Mouse (Mus musculus) urinary bladder, postnatal 10 days (tissue): ENCODE measurements around the gene Nod2.
A peak's percentile ranks its signal among the peaks of the same experiment; 100 is the strongest.

Experiments used
- DNase-seq: peaks from one replicate; pipeline ENCODE4 v3.0.0; 2022; ENCODE audit warnings: low spot score

Gene Nod2

DNA sequence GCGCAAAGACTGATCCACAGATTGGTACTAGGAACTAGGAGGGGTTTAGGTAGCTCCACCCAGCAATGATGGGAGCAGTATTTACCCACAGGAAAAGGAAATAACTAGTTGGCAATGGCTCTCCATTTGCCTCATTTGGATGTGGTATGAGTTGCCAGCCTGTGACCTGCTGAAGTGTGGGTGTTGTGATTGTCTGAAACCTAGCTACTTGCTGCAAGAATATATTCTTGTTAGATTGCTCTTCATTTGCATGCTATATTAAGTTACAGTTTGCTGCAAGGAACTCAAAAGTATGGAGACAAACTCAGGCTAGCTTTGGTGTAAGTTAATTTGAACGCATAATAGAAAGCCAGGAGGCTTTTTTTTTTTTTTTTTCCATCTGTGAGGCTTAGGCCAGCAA lies 33.5 kb downstream of the Nod2 start:
- DNase-seq, result no peak

- no peak for DNase-seq
Observed at GRCm38 (mm10) chr8:88681046-88681445, 33.9 kb downstream of the Nod2 start.

DNA sequence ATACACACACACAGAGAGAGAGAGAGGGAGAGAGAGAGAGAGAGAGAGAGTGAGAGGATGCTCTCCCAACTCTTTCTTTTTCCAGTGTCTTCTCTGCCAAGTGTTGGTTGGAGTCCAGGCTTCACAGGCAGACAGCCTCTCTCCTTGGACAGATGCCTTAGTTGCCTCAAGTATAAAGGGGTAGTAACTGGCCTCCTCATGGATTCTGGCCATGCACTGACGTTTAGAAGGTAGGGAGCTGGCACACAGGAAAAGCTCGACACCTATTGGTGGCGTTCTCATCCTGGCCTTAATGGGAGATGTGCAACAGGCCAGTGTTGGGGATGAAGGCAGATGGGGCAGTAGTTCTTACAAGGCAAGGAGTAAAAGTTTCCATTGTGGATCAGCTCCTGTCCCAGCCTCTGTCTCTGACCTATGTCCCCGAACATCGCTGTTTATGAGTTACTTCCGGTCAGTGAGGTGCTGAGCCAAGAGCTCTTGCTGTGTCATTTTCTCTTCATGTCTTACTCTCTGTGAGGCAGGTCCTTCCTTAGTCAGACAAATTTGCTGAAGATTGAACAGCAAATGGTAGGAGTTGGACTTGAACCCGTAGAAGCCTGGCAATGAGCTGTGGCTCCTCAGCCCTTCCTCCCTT lies 36.7 kb downstream of the Nod2 start:
- DNase-seq, result no peak

DNA sequence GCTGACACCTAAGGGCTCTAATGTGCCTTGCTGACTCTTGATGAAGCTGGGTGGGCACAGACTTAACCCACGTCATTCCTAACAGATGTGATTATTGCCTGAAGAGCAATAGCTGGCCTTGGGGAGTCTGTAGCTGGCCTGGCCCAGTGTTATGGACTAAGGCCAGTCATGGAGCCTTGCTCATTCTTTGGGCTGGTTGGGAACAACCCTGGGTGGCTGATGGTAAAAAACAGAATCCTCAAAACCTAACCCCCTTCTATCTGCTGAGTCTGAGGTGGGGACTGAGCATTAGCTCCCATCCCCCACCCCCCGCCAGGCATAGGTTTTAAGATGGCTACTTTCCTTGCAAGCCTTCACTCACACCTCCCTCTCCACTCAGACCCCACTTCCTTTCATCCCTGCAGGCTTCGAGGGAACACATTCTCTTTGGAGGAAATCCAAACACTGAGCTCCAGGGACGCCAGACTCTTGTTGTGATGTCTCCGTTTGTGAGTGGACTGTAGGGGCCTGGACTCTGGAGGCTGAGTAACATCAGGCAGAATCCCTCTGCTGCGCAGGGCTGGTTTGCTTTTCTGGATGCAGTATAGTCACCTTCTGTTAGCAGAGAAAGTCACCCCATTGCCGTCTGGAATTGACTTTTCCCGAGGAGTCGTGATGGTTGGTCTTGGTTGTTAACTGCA lies 39.3 kb downstream of the Nod2 start:
- DNase-seq, result no peak

DNA sequence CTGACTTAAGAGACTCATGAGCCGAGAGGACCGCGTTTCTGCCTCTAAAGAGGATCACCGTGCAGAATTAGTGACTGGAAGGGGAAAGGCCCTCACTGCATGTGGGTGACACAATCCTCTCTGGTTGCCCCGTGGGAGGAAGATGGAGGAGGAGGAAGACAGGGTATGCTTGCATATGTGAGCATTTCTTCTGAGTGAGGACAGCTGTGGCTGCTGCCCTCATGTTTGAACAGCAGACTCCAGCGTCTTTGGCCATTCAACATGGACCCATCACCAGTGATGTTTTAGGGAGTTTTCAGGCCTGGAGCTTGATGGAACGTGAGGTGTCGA lies 39.8 kb downstream of the Nod2 start:
- no peak for DNase-seq

DNA sequence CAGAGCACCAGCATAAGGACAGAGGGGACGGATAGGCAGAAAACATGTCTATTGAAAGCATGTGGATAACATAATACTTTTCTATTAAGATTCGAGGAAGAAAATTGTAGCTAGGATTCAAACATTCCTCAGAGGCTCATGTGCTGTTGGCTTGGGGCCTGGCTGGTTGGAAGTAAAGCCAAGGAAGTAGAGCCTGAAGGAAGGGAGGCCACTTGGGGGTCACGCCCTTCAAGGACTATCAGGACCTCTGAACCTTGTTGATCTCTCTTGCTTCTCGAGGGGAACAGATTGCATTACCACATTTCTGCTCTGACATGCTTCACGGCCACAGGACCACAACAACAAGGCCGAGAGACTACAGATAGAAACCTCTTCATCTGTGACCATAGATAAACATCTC lies 42.0 kb downstream of the Nod2 start:
- no peak for DNase-seq

DNA sequence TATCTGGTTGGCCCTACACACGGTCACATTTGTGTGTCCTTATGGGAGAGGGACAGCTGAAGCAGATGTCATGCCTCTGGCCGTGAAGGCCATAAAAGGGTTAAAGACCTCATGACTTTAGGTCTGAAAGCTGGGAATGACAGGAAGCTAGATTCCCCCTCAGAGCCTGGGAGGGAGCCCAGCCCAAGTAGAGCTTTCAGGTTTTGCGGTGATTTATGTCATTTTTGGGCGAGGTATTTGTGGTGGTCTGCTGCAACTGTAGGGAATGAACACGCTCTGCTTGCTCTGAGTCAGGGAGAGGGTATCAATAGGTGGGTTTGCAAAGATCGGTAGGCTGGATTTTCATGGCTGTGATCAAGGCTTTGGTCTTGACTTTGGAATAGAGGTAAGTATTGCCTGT lies 42.8 kb downstream of the Nod2 start:
- DNase-seq, result no peak

DNA sequence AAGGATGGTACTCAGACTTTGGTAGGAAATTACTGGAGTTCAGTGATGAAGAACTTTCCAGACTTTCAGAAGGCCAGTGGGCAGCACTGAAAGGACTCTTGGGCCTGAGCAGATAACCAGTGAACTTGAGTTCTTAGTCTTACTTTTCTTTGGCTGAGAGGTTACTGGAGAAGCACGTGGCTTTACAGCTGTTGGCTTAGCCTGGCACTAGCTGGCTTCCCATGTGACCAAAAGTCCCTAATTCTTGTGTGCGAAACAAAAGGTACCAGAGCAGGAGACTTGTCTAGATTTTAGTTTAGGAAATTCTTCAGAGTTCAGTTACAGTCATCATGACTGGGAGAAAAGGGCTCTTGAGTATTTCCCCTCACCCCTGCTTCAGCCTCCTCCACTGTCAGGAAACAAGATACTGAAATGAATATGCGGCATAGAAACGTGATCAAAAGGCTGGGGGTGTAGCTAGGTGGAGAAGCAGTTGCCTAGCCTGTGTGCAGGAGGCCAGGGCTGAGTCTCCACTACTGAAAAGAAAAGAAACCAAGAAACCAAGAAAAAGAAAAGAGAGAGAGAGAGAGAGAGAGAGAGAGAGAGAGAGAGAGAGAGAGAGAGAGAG lies 44.3 kb downstream of the Nod2 start:
- no peak for DNase-seq

GRCm38 (mm10) chr8:88691961-88692360 lies 44.8 kb downstream of the Nod2 start:
- no peak for DNase-seq

GRCm38 (mm10) chr8:88692866-88693265 lies 45.8 kb downstream of the Nod2 start:
- no peak for DNase-seq

DNA sequence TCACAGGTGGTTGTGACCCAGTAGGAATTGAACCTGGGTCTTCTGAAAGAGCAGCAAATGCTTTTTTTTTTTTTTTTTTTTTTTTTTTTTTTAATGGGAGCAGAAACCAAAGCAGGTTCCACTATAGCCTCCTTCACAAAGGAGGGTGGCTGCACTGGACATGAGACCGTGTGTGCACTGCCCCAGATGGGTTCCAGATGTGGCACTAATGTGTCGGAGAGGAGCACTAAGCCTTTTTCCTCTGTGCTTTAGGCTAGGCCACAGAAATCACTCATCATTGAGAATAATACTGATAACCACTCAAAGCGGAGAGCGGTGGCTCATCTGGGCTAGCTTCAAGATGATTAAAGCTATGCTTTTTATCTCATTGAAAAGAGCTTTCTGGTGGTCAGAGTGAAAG lies 46.3 kb downstream of the Nod2 start:
- no peak for DNase-seq

DNA sequence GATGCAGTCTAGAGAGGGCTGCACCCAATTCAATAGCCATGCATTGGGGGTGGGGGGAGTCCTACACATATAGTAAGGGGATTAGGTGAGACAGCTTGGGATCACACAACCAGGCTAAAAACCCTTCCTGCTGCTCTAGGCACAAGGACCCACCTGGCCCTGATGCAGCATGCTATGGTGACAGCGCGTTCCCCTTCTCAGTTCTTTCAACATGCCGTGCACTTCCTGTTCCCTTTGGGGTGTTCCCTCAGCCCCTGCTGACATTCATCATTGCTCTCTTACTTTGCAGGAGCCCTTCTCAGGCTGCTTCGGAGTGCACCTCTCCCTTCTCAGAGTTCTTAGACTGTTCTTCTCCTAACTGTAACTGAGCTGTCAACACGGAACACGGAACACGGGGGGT lies 47.2 kb downstream of the Nod2 start:
- DNase-seq, result no peak

- no peak for DNase-seq
Observed at GRCm38 (mm10) chr8:88696228-88696627, 49.1 kb downstream of the Nod2 start.

GRCm38 (mm10) chr8:88696721-88697641 lies 49.9 kb downstream of the Nod2 start, which contains the start of gene Cyld:
Cyld (plus strand) TSS chr8:88697028.
- peak; percentile 90 for DNase-seq

- no peak for DNase-seq
Observed at GRCm38 (mm10) chr8:88697642-88698031, 50.5 kb downstream of the Nod2 start.

DNA sequence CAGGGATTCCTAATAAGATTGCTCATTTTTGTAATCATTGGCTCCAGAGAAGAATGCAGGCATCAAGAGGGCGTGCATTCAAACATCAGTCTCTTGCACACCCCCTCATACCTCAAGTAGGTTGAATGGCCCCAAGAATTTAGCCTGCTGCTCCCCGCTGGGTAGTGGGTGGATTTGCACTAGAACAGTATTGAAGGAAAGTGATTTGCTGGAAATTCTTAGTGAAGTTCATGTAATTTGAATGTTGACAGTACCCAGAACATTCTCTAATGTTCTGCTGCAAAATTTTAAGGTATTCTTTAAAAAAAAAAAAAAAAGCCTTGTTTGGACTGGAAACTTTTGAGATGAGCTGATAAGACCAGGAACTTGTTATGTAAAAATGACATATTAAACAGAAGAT lies 50.9 kb downstream of the Nod2 start:
- no peak for DNase-seq

GRCm38 (mm10) chr8:88701611-88702010 lies 54.5 kb downstream of the Nod2 start:
- DNase-seq, result no peak

- no peak for DNase-seq
Observed at GRCm38 (mm10) chr8:88702816-88703215, 55.7 kb downstream of the Nod2 start.

DNA sequence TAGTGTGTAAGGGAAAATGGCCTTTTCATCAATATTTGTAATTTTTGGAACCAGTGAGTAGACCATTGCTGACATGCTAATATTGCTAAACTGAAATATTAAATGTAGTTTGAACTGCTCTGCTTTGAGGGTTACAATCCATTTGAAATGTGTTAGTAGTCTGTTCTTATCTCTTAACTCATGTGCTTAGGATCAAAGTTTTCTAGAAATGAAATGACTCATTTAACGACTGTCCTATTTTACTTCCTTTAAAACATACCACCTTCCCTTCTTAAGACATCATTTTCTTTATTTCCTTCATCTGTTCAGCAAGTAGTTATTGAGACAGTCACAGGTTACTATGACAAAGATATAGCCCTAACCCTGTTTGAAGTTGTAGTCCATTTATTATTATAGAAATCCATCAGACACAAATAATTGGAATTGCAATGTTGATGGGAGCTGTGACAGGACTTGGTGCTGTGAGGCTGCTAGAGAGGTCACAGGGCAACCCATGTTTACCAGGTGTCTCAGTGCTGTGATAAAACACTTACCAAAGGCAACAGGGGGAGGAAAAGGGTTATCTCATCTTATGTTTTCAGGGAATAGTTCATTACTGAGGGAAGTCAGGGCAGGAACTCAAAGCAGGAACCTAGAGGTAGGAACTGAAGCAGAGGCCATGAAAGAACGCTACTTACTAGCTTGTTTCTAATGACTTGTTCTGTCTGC lies 76.3 kb downstream of the Nod2 start:
- no peak for DNase-seq
